Mouse (Mus musculus): Measurements from ENCODE around the gene Plekhf1. TPM values are rescaled to one million over a fixed set of nuclear protein-coding genes. Genes with fewer than 3 reads are reported as not detected.
A peak's percentile ranks its signal among the peaks of the same experiment; 100 is the strongest.

Gene Plekhf1
- total and polyA plus RNA-seq, 2 experiments from 2014 or later, result 0.46 to 0.77 TPM

- WGBS, result 49% methylated on average over 10 of the region's 10 CpGs
- H3K9me3 ChIP-seq (ENCODE audit: low read length), result no peaks in the 10 kb centered on the region
- ATAC-seq (ENCODE audit: low FRiP score), result no peak
Observed at GRCm38 (mm10) chr7:38191571-38191970, 36.2 kb downstream of the Plekhf1 start.

GRCm38 (mm10) chr7:38191146-38191545 is 36.7 kb downstream of the Plekhf1 start:
- no peak for TF ChIP-seq CTCF (IDR thresholded peaks at IDR 0.05)
- Histone ChIP-seq H3K27ac (ENCODE audit: low read depth, low read length) (no peak overlapping the region), H3K9me3 (ENCODE audit: low read length) (no peaks in the 10 kb centered on the region), H3K27me3 (ENCODE audit: insufficient read depth, low read length) (no peaks in the 10 kb centered on the region), H3K36me3 (ENCODE audit: insufficient read depth, low read length) (peaks cover 11% of the 10 kb centered on the region), H3K9ac (replicated peaks; ENCODE audit: low read length, poor library complexity, severe bottlenecking) (no peak overlapping the region), H3K4me2 (ENCODE audit: low read depth, low read length, poor library complexity, severe bottlenecking) (no peak overlapping the region), H3K4me1 (ENCODE audit: insufficient read depth, low read length) (no peaks in the 10 kb centered on the region), H3K4me3 (ENCODE audit: low read depth, low read length) (no peak overlapping the region)
- no peak for ATAC-seq (ENCODE audit: low FRiP score)
- WGBS, result 69% methylated on average over 8 of the region's 8 CpGs
- DNase-seq (ENCODE audit: low spot score), result no peak

More at GRCm38 (mm10) chr7:38191571-38191970, 36.2 kb downstream of the Plekhf1 start:
- Histone ChIP-seq H3K27me3 (ENCODE audit: insufficient read depth, low read length) (no peaks in the 10 kb centered on the region), H3K4me1 (ENCODE audit: insufficient read depth, low read length) (no peaks in the 10 kb centered on the region), H3K36me3 (ENCODE audit: insufficient read depth, low read length) (peaks cover 11% of the 10 kb centered on the region), H3K27ac (ENCODE audit: low read depth, low read length) (no peak overlapping the region), H3K4me2 (ENCODE audit: low read depth, low read length, poor library complexity, severe bottlenecking) (no peak overlapping the region), H3K4me3 (ENCODE audit: low read depth, low read length) (no peak overlapping the region), H3K9ac (replicated peaks; ENCODE audit: low read length, poor library complexity, severe bottlenecking) (no peak overlapping the region)
- DNase-seq (ENCODE audit: low spot score), result no peak
- TF ChIP-seq CTCF (IDR thresholded peaks at IDR 0.05), result peak; percentile 49

GRCm38 (mm10) chr7:38190056-38190835 is 37.6 kb downstream of the Plekhf1 start:
- Histone ChIP-seq H3K27ac (ENCODE audit: low read depth, low read length) (no peak overlapping the region), H3K4me2 (ENCODE audit: low read depth, low read length, poor library complexity, severe bottlenecking) (no peak overlapping the region), H3K4me1 (ENCODE audit: insufficient read depth, low read length) (no peaks in the 10 kb centered on the region), H3K9me3 (ENCODE audit: low read length) (no peaks in the 10 kb centered on the region), H3K36me3 (ENCODE audit: insufficient read depth, low read length) (peaks cover 9% of the 10 kb centered on the region), H3K4me3 (ENCODE audit: low read depth, low read length) (no peak overlapping the region), H3K27me3 (ENCODE audit: insufficient read depth, low read length) (no peaks in the 10 kb centered on the region), H3K9ac (replicated peaks; ENCODE audit: low read length, poor library complexity, severe bottlenecking) (no peak overlapping the region)
- ATAC-seq (ENCODE audit: low FRiP score), result no peak
- TF ChIP-seq CTCF (IDR thresholded peaks at IDR 0.05), result peak; percentile 43
- no peak for DNase-seq (ENCODE audit: low spot score)
- WGBS, result 89% methylated on average over 8 of the region's 8 CpGs

- ATAC-seq (ENCODE audit: low FRiP score), result no peak
- no peak overlapping the region for H3K4me3 ChIP-seq (ENCODE audit: low read depth, low read length)
- no peak overlapping the region for H3K9ac ChIP-seq (replicated peaks; ENCODE audit: low read length, poor library complexity, severe bottlenecking)
- TF ChIP-seq CTCF (IDR thresholded peaks at IDR 0.05), result no peak
- no peaks in the 10 kb centered on the region for H3K4me1 ChIP-seq (ENCODE audit: insufficient read depth, low read length)
- H3K36me3 ChIP-seq (ENCODE audit: insufficient read depth, low read length), result peaks cover 6% of the 10 kb centered on the region
- no peaks in the 10 kb centered on the region for H3K27me3 ChIP-seq (ENCODE audit: insufficient read depth, low read length)
- no peak overlapping the region for H3K27ac ChIP-seq (ENCODE audit: low read depth, low read length)
- no peak overlapping the region for H3K4me2 ChIP-seq (ENCODE audit: low read depth, low read length, poor library complexity, severe bottlenecking)
- no peak for DNase-seq (ENCODE audit: low spot score)
- WGBS, result 85% methylated on average over 15 of the region's 15 CpGs
- H3K9me3 ChIP-seq (ENCODE audit: low read length), result no peaks in the 10 kb centered on the region
Observed at GRCm38 (mm10) chr7:38189136-38189982, 38.5 kb downstream of the Plekhf1 start.

- no peak overlapping the region for H3K4me2 ChIP-seq (ENCODE audit: low read depth, low read length, poor library complexity, severe bottlenecking)
- peaks cover 6% of the 10 kb centered on the region for H3K36me3 ChIP-seq (ENCODE audit: insufficient read depth, low read length)
- H3K4me1 ChIP-seq (ENCODE audit: insufficient read depth, low read length), result no peaks in the 10 kb centered on the region
- ATAC-seq (ENCODE audit: low FRiP score) (no peak), DNase-seq (ENCODE audit: low spot score) (no peak)
- H3K9me3 ChIP-seq (ENCODE audit: low read length), result no peaks in the 10 kb centered on the region
- H3K27ac ChIP-seq (ENCODE audit: low read depth, low read length), result no peak overlapping the region
- H3K4me3 ChIP-seq (ENCODE audit: low read depth, low read length), result no peak overlapping the region
- H3K27me3 ChIP-seq (ENCODE audit: insufficient read depth, low read length), result no peaks in the 10 kb centered on the region
- 90% methylated on average over 8 of the region's 8 CpGs for WGBS
- no peak for TF ChIP-seq CTCF (IDR thresholded peaks at IDR 0.05)
- H3K9ac ChIP-seq (replicated peaks; ENCODE audit: low read length, poor library complexity, severe bottlenecking), result no peak overlapping the region
Observed at GRCm38 (mm10) chr7:38188281-38189075, 39.3 kb downstream of the Plekhf1 start.
